Mouse (Mus musculus): ENCODE measurements at regions not wholly inside any gene's neighbourhood (a gene's known extent, or its start where the extent isn't known, plus 50 kb on each side); places are given as distances from the start of the nearest gene placed in this dataset.

DNA sequence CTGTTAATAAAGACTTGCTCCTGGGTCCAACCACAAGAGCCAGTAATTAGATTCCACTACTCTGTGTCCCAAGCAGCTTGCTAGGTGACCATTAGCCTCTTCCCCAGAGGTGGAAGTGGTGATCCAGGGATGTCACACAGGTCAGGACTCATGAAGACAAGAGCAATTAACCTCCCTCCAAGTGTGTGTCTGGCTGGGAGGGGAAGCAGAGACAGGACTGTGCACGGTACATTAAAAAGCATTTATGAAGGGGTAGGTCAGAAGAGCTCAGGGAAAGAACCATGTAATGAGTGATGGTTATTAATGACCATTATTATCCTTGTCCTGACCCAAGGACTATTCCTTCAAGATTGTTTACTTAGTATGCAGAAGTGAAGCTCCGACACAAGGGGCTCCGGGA, 136.9 kb upstream of the Gm6657 start:
- Histone ChIP-seq H3K36me3 (no peaks in the 10 kb centered on the region), H3K4me3 (no peak overlapping the region), H3K4me2 (no peak overlapping the region), H3K9me3 (no peaks in the 10 kb centered on the region), H3K9ac (no peak overlapping the region), H3K27ac (no peak overlapping the region), H3K27me3 (no peaks in the 10 kb centered on the region), H3K4me1 (no peaks in the 10 kb centered on the region)
- ATAC-seq (ENCODE audit: borderline replicate concordance, extremely low read depth, low FRiP score, low TSS enrichment) = no peak
- WGBS = 30% methylated on average over 3 of the region's 3 CpGs

DNA sequence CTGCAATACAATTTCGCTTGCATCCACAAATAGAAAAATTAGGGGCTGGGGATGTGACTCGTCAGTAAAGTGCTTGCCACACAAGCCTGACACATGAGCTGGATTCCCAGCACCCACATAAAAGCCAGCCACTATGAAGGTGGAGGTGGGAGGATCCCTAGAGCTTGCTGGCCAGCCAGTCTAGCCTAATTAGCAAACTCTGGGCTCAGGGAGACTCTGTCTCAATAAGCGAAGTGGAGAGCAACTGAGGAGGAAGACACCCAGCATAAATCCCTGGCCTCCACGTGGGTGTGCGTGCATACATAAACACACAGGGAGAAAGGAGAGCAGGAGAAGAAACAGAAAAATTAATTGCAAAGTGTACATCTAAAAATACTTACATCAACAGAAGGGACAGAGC, 134.1 kb upstream of the Gm6657 start:
- ATAC-seq (ENCODE audit: borderline replicate concordance, extremely low read depth, low FRiP score, low TSS enrichment) = no peak
- no peak overlapping the region for H3K4me3 ChIP-seq
- no peak overlapping the region for H3K4me2 ChIP-seq
- H3K9me3 ChIP-seq = no peaks in the 10 kb centered on the region
- 59% methylated on average over 5 of the region's 5 CpGs for WGBS
- H3K36me3 ChIP-seq = no peaks in the 10 kb centered on the region
- H3K4me1 ChIP-seq = no peaks in the 10 kb centered on the region
- H3K27ac ChIP-seq = no peak overlapping the region
- H3K27me3 ChIP-seq = no peaks in the 10 kb centered on the region
- no peak overlapping the region for H3K9ac ChIP-seq

DNA sequence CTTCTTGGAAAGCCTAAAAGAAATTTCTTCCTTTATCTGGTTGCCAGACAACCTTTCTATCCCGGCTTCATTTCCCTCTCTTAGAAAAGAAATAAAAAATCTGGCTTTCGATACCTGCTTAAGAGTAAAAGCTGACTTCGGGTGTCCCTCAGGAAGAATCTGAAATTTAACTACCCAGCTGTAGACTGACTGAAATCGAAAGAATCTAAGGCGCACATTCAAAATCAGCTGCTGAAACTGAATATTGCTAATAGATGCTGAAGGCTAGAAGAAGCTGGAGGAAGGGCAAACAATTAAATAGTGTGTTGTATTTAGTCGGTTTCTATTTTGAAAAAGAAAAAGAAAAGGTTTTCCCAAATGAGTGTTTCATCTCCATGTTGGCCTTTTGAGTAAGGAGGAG, 128.0 kb upstream of the Gm6657 start:
- Histone ChIP-seq H3K9me3 (no peaks in the 10 kb centered on the region), H3K9ac (no peak overlapping the region), H3K27ac (no peak overlapping the region), H3K27me3 (no peaks in the 10 kb centered on the region), H3K4me2 (no peak overlapping the region), H3K36me3 (no peaks in the 10 kb centered on the region), H3K4me3 (no peak overlapping the region), H3K4me1 (no peaks in the 10 kb centered on the region)
- WGBS = 82% methylated on average over 6 of the region's 6 CpGs
- ATAC-seq (ENCODE audit: borderline replicate concordance, extremely low read depth, low FRiP score, low TSS enrichment) = no peak

DNA sequence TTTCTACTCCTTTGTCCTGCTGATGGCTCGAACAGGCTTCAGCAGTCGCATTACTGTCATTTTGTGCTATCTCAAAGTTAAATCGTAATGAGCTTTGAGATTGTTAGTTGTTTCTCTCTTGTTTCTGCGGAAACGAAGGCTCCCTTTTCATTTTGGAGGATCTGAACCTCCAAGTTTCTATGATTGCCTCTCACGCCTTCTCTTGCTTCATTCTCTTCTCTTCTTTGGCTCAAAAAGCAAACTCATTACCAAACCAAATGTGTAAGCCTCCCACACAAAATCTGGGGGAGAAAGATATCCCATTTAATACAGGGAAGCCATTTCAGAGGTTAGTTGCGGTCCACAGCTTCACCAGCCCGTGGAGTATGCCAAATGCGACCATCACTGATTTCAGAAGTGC, 121.1 kb upstream of the Gm6657 start:
- ATAC-seq (ENCODE audit: borderline replicate concordance, extremely low read depth, low FRiP score, low TSS enrichment) = no peak
- H3K27ac ChIP-seq = no peak overlapping the region
- 81% methylated on average over 9 of the region's 9 CpGs for WGBS

DNA sequence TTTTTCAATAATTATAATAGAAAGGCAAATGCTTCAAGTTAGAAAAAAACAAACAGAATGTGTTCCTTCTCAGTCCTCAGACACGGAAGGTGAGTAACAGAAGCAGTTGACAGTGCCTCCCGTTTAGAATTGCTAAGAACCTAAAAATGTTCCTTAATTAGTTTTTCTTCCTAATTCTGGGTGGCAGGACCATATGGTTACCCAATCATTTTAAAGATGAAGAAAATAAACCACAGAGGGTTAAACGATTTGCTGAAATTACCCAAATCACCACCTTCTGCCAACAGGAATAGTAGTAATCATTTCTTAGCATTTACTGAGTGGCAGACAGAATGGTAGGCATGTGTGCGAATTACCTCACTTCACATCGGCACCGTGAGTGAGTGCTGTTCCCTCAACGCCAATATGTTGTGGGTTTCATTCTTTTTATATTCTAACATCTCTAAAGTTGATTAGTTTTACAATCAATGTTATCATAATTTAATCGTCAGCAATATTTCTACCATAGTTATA, 119.7 kb upstream of the Gm6657 start:
- Histone ChIP-seq H3K27ac (no peak overlapping the region), H3K36me3 (no peaks in the 10 kb centered on the region), H3K27me3 (no peaks in the 10 kb centered on the region), H3K9ac (no peak overlapping the region), H3K4me2 (no peak overlapping the region), H3K4me1 (0 out of 2 replicates have a peak, but pooled peaks cover 5% of the 10 kb centered on the region), H3K9me3 (no peaks in the 10 kb centered on the region), H3K4me3 (no peak overlapping the region)
- ATAC-seq (ENCODE audit: borderline replicate concordance, extremely low read depth, low FRiP score, low TSS enrichment) = no peak
- 83% methylated on average over 8 of the region's 8 CpGs for WGBS

More for the DNA sequence above, 121.1 kb upstream of the Gm6657 start:
- Histone ChIP-seq H3K9me3 (no peaks in the 10 kb centered on the region), H3K9ac (no peak overlapping the region), H3K4me2 (no peak overlapping the region), H3K27me3 (no peaks in the 10 kb centered on the region), H3K36me3 (no peaks in the 10 kb centered on the region), H3K4me1 (0 out of 2 replicates have a peak, but pooled peaks cover 5% of the 10 kb centered on the region), H3K4me3 (no peak overlapping the region)

DNA sequence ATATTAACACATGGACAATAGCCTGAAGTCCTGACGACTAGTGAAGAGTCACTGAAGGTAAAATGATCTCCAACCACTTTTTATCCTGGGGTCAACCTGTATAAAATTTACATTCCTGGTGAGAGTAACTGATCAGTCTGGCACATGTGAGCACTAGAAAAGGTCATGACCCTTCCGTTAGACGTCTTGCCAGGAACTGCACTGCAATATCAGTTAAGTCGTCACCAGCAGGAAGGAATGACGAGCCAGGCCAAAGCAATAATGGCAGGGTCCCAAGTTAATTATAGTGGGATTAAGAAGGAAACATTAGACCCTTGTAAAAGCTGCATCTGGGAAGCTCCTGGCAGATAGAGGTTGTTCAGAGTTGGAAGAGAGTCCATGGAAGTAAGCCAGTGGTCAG, 116.8 kb upstream of the Gm6657 start:
- no peak overlapping the region for H3K4me3 ChIP-seq
- no peak overlapping the region for H3K27ac ChIP-seq
- ATAC-seq (ENCODE audit: borderline replicate concordance, extremely low read depth, low FRiP score, low TSS enrichment) = peak; percentile 19; the same call in 1 of the 2 replicates
- H3K9me3 ChIP-seq = no peaks in the 10 kb centered on the region
- no peak overlapping the region for H3K4me2 ChIP-seq
- H3K27me3 ChIP-seq = no peaks in the 10 kb centered on the region
- WGBS = 34% methylated on average over 5 of the region's 5 CpGs
- 0 out of 2 replicates have a peak, but pooled peaks cover 10% of the 10 kb centered on the region for H3K4me1 ChIP-seq
- H3K36me3 ChIP-seq = no peaks in the 10 kb centered on the region
- H3K9ac ChIP-seq = no peak overlapping the region

DNA sequence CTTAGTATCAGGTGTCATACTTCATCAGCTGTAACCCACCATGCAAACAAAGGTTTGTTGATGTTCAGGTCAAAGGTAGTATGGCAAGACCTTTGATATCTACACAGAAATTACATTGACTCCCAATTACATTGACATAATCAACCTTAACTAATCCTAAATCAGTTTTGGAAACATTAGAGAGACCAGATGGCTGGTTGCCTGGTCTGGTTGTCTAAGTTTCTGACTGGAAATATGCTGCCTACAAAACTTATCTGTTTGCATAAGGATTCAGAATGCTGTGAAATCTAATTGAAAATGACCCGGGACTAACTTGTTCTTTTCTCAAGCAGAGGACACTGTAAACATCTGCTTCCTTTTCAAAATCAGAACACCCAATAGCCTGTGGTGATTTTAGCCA, 111.9 kb upstream of the Gm6657 start:
- no peak overlapping the region for H3K27ac ChIP-seq
- H3K4me1 ChIP-seq = 0 out of 2 replicates have a peak, but pooled peaks cover 10% of the 10 kb centered on the region
- no peak overlapping the region for H3K9ac ChIP-seq
- no peak for ATAC-seq (ENCODE audit: borderline replicate concordance, extremely low read depth, low FRiP score, low TSS enrichment)
- H3K36me3 ChIP-seq = no peaks in the 10 kb centered on the region
- 49% methylated on average over 1 of the region's 1 CpGs for WGBS
- H3K4me3 ChIP-seq = no peak overlapping the region
- H3K9me3 ChIP-seq = no peaks in the 10 kb centered on the region
- no peaks in the 10 kb centered on the region for H3K27me3 ChIP-seq
- no peak overlapping the region for H3K4me2 ChIP-seq

DNA sequence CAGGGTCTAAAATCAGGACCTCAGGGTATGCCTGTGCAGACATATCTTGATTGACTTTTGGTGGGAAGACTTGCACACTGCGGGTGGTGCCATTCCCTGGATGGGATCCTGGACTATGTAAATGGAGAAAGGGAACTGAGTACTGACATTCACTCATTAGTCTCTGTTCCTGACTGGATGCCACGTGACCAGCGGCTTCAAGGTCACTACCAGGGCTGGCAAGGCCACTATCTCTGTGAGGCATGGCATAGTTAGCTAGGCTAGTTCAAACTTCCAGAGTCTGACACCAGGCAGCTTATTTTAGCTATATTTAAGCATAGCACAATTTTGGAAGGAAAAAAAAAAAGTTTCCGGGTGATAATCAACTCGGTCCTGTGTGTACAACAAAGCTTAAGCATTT, 108.0 kb upstream of the Gm6657 start:
- H3K36me3 ChIP-seq = no peaks in the 10 kb centered on the region
- H3K4me1 ChIP-seq = 0 out of 2 replicates have a peak, but pooled peaks cover 5% of the 10 kb centered on the region
- H3K27me3 ChIP-seq = no peaks in the 10 kb centered on the region
- H3K4me3 ChIP-seq = no peak overlapping the region
- ATAC-seq (ENCODE audit: borderline replicate concordance, extremely low read depth, low FRiP score, low TSS enrichment) = no peak
- H3K27ac ChIP-seq = no peak overlapping the region
- no peak overlapping the region for H3K9ac ChIP-seq
- WGBS = 87% methylated on average over 5 of the region's 5 CpGs
- H3K9me3 ChIP-seq = no peaks in the 10 kb centered on the region
- H3K4me2 ChIP-seq = no peak overlapping the region

DNA sequence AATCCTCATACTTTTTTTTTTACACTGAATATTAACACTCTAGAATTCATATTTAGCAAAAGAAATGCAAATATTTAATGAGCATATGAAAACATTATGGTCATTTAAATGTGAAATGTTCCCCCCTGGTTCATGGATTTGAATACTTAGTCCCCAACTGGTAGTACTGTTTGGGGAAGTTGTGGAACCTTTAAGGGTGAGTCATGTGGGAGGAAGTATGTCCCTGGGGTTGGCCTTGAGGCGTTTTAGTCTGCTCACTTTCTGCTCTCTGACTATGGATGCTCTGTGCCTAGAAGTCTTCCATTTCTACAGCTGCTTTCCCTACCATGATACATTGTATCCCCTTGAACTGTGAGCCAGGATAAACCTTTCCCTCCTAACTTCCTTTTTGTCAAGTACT, 106.1 kb upstream of the Gm6657 start:
- no peak overlapping the region for H3K4me2 ChIP-seq
- H3K36me3 ChIP-seq = no peaks in the 10 kb centered on the region
- H3K4me1 ChIP-seq = 0 out of 2 replicates have a peak, but pooled peaks cover 5% of the 10 kb centered on the region
- no peak for ATAC-seq (ENCODE audit: borderline replicate concordance, extremely low read depth, low FRiP score, low TSS enrichment)
- no peaks in the 10 kb centered on the region for H3K9me3 ChIP-seq
- H3K27ac ChIP-seq = no peak overlapping the region
- WGBS = 48% methylated on average over 1 of the region's 1 CpGs
- no peak overlapping the region for H3K4me3 ChIP-seq
- no peak overlapping the region for H3K9ac ChIP-seq
- no peaks in the 10 kb centered on the region for H3K27me3 ChIP-seq

DNA sequence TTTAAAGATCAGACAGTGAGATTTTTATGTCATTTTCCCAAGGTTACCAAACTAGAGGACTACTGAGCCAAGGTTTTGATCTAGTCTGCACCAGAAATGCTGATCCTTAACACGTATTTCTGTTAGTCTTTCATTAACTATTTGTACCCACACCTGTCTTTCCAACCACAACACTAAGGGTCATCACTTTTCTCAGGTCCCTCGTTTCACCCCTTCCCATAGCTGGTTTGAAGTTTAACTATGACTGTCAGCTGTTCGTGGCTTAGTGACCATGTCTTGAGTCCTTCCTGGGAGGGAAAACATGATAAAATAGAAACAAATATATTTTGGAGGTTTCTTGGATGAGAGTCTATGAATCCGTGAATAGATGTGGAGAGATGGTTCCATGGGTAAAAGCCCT, 99.6 kb upstream of the Gm6657 start:
- H3K4me3 ChIP-seq = no peak overlapping the region
- ATAC-seq (ENCODE audit: borderline replicate concordance, extremely low read depth, low FRiP score, low TSS enrichment) = no peak
- 72% methylated on average over 4 of the region's 4 CpGs for WGBS

DNA sequence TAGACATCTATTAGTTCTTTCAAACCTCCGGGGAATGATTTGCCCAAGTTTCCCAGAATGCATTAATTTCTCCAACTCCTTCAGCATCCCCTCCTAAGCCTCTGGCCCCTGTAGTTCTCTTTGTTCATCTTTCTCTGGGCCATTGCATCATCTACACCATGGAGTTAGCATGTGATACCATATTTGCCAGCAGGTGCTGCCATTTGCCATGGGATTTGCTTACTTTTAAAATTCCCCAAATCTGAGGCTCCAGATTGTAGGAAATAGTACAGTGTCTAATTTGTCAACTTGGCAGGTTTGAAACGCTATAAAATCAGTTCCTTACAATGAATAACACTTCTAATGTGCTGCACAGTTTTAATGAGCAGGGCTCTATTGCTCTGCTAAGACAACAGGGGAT, 98.7 kb upstream of the Gm6657 start:
- no peak for ATAC-seq (ENCODE audit: borderline replicate concordance, extremely low read depth, low FRiP score, low TSS enrichment)
- Histone ChIP-seq H3K36me3 (no peaks in the 10 kb centered on the region), H3K9ac (no peak overlapping the region), H3K4me3 (no peak overlapping the region), H3K27me3 (no peaks in the 10 kb centered on the region), H3K9me3 (no peaks in the 10 kb centered on the region), H3K4me2 (no peak overlapping the region), H3K27ac (no peak overlapping the region), H3K4me1 (peaks cover 17% of the 10 kb centered on the region)
- 59% methylated on average over 2 of the region's 2 CpGs for WGBS

More for the DNA sequence above, 99.6 kb upstream of the Gm6657 start:
- no peaks in the 10 kb centered on the region for H3K27me3 ChIP-seq
- H3K4me1 ChIP-seq = peaks cover 20% of the 10 kb centered on the region
- no peak overlapping the region for H3K4me2 ChIP-seq
- no peak overlapping the region for H3K9ac ChIP-seq
- no peak overlapping the region for H3K27ac ChIP-seq
- H3K36me3 ChIP-seq = no peaks in the 10 kb centered on the region
- H3K9me3 ChIP-seq = no peaks in the 10 kb centered on the region

DNA sequence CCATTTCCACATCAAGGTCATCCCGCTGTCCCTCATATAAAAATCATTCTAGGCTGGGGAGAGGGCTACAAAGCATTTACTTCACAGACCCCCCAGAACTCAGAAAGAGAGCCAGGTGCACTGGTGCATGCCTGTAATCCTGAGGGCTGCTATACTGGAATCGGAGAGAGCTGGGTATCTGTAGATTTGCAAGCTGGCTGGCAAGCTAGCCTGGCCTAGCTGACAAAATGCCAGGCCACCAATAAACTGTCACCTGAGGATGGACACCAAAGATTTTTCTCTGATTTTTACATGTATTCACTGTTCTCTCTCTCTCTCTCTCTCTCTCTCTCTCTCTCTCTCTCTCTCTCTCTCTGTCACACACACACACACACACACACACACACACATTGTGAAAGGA, 98.1 kb upstream of the Gm6657 start:
- H3K9ac ChIP-seq = no peak overlapping the region
- no peaks in the 10 kb centered on the region for H3K9me3 ChIP-seq
- ATAC-seq (ENCODE audit: borderline replicate concordance, extremely low read depth, low FRiP score, low TSS enrichment) = no peak
- no peak overlapping the region for H3K27ac ChIP-seq
- 94% methylated on average over 2 of the region's 2 CpGs for WGBS
- H3K4me3 ChIP-seq = no peak overlapping the region
- no peak overlapping the region for H3K4me2 ChIP-seq
- H3K27me3 ChIP-seq = no peaks in the 10 kb centered on the region
- H3K4me1 ChIP-seq = peaks cover 17% of the 10 kb centered on the region
- H3K36me3 ChIP-seq = no peaks in the 10 kb centered on the region

DNA sequence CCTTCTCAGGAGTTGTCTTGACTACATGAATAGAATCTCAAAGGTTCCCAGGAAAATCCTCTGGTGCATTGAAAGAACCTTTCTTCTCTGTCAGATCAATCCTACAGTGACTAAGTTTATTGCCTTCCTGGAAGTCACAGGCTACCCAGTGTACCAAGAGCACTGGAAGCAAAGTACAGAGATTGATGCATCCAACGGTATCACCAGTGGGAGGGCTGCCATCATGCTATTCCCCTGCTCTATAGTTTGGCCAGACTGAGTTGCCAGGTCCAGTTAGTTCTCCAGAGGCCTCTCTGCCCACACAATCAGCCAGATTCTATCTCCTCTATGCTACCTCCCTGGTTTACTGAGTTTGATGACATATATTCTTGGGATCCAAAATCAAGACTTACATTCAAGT, 96.9 kb upstream of the Gm6657 start:
- Histone ChIP-seq H3K9me3 (no peaks in the 10 kb centered on the region), H3K27ac (no peak overlapping the region), H3K27me3 (no peaks in the 10 kb centered on the region), H3K4me2 (no peak overlapping the region), H3K4me1 (peaks cover 17% of the 10 kb centered on the region), H3K9ac (no peak overlapping the region), H3K36me3 (no peaks in the 10 kb centered on the region), H3K4me3 (no peak overlapping the region)
- 83% methylated on average over 1 of the region's 1 CpGs for WGBS
- ATAC-seq (ENCODE audit: borderline replicate concordance, extremely low read depth, low FRiP score, low TSS enrichment) = no peak
